In the genomic region with DNA sequence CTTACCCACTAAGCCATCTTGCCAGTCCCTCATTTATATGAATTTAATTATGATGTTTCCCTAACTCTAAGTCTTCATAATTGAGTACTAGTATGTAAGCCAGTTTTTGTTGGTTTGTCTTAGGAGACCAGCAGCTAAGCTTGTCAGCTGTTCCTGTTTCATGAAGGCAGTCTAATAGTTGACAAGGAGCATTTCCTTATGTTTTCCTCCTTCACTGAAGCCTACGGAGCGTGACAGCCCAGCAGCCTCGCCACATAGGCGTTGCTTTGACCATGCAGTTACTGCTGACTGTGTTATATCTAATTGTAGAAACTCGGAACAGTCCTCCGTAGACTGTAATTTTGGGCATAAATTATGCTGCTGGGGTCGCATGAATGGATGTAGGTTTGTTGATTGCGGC, we compare ENCODE assay signal across 13 mouse cellular contexts.
"Had no signal": no experiment of that assay in that cellular context is flagged by ENCODE, and none has a peak within 500 bp of the region (broad histone marks: within the 10 kb centered on the region; RNA-seq: fewer than 3 reads in every experiment).

No protein-coding gene starts in this region.

- H3K27ac ChIP-seq: hindbrain, postnatal 0 days; limb, embryonic 13.5 days; liver, embryonic 14.5 days; midbrain, embryonic 10.5 days; neural tube, embryonic 15.5 days; stomach, embryonic 15.5 days had no signal

- ATAC-seq: hindbrain, postnatal 0 days had no signal

- H3K27me3 ChIP-seq: neural tube, embryonic 15.5 days; stomach, embryonic 15.5 days had no signal

- H3K4me3 ChIP-seq: limb, embryonic 13.5 days; midbrain, embryonic 10.5 days; myocyte; neural tube, embryonic 15.5 days; stomach, embryonic 15.5 days had no signal

- H3K4me2 ChIP-seq: limb, embryonic 13.5 days; neural tube, embryonic 15.5 days; stomach, embryonic 15.5 days had no signal

- H3K9ac ChIP-seq: limb, embryonic 13.5 days; liver, embryonic 14.5 days; neural tube, embryonic 15.5 days; stomach, embryonic 15.5 days had no signal

- H3K36me3 ChIP-seq: limb, embryonic 13.5 days; midbrain, embryonic 10.5 days; neural tube, embryonic 15.5 days; stomach, embryonic 15.5 days had no signal

- DNase-seq: kidney, adult 18-20 months; lung, adult 18-20 months; right cerebral cortex, adult 18-20 months; right cerebral cortex, postnatal 25 days; thymus, adult 2 months; thymus, postnatal 25 days had no signal

- H3K9me3 ChIP-seq: limb, embryonic 13.5 days; midbrain, embryonic 10.5 days; neural tube, embryonic 15.5 days; stomach, embryonic 15.5 days had no signal
